Mouse (Mus musculus): ENCODE measurements at regions not wholly inside any gene's neighbourhood (a gene's known extent, or its start where the extent isn't known, plus 50 kb on each side); places are given as distances from the start of the nearest gene placed in this dataset.

GRCm38 (mm10) chr8:92427801-92428200 lies 70.4 kb downstream of the Irx5 start:
- intact Hi-C loops (cut with DNase I) = no loop called here
- no peak for DNase-seq (ENCODE audit: low spot score)

GRCm38 (mm10) chr8:92437075-92437663 lies 79.7 kb downstream of the Irx5 start:
- intact Hi-C loops (cut with DNase I) = no loop called here
- DNase-seq (ENCODE audit: low spot score) = no peak

- intact Hi-C loops (cut with DNase I) = no loop called here
- no peak for DNase-seq (ENCODE audit: low spot score)
Observed at GRCm38 (mm10) chr8:92438294-92438693, 80.9 kb downstream of the Irx5 start.

GRCm38 (mm10) chr8:92439713-92440436 lies 82.5 kb downstream of the Irx5 start:
- intact Hi-C loops (cut with DNase I) = no loop called here
- DNase-seq (ENCODE audit: low spot score) = no peak

GRCm38 (mm10) chr8:92442086-92442485 lies 84.7 kb downstream of the Irx5 start:
- no peak for DNase-seq (ENCODE audit: low spot score)
- intact Hi-C loops (cut with DNase I) = no loop called here

- intact Hi-C loops (cut with DNase I) = no loop called here
- DNase-seq (ENCODE audit: low spot score) = no peak
Observed at GRCm38 (mm10) chr8:92459291-92459690, 101.9 kb downstream of the Irx5 start.

GRCm38 (mm10) chr8:92460129-92460953 lies 102.9 kb downstream of the Irx5 start:
- DNase-seq (ENCODE audit: low spot score) = no peak
- intact Hi-C loops (cut with DNase I) = no loop called here

GRCm38 (mm10) chr8:92469141-92470000 lies 111.9 kb downstream of the Irx5 start:
- intact Hi-C loops (cut with DNase I) = no loop called here
- DNase-seq (ENCODE audit: low spot score) = no peak

- intact Hi-C loops (cut with DNase I) = no loop called here
Observed at GRCm38 (mm10) chr8:92472257-92472656, 114.8 kb downstream of the Irx5 start.

GRCm38 (mm10) chr8:92472817-92473216 lies 115.4 kb downstream of the Irx5 start:
- DNase-seq (ENCODE audit: low spot score) = no peak
- intact Hi-C loops (cut with DNase I) = no loop called here

More at GRCm38 (mm10) chr8:92472257-92472656, 114.8 kb downstream of the Irx5 start:
- DNase-seq (ENCODE audit: low spot score) = no peak

- intact Hi-C loops (cut with DNase I) = no loop called here
- no peak for DNase-seq (ENCODE audit: low spot score)
Observed at GRCm38 (mm10) chr8:92482393-92482792, 125.0 kb downstream of the Irx5 start.

GRCm38 (mm10) chr8:92483055-92483765 lies 125.8 kb downstream of the Irx5 start:
- intact Hi-C loops (cut with DNase I) = no loop called here
- DNase-seq (ENCODE audit: low spot score) = no peak

GRCm38 (mm10) chr8:92488526-92489159 lies 131.2 kb downstream of the Irx5 start:
- no peak for DNase-seq (ENCODE audit: low spot score)
- intact Hi-C loops (cut with DNase I) = no loop called here

GRCm38 (mm10) chr8:92491533-92491932 lies 134.1 kb downstream of the Irx5 start:
- no peak for DNase-seq (ENCODE audit: low spot score)
- intact Hi-C loops (cut with DNase I) = no loop called here

- DNase-seq (ENCODE audit: low spot score) = peak; percentile 20
- intact Hi-C loops (cut with DNase I) = loop anchor here (2.0 kb wide), 1 partner anchor 227 kb away; no protein-coding TSS in a partner anchor
Observed at GRCm38 (mm10) chr8:92493403-92493802, 136.0 kb downstream of the Irx5 start.

GRCm38 (mm10) chr8:92505552-92506281 lies 148.3 kb downstream of the Irx5 start:
- intact Hi-C loops (cut with DNase I) = no loop called here
- no peak for DNase-seq (ENCODE audit: low spot score)

GRCm38 (mm10) chr8:92506436-92506835 lies 149.0 kb downstream of the Irx5 start:
- DNase-seq (ENCODE audit: low spot score) = no peak
- intact Hi-C loops (cut with DNase I) = no loop called here

- no peak for DNase-seq (ENCODE audit: low spot score)
- intact Hi-C loops (cut with DNase I) = no loop called here
Observed at GRCm38 (mm10) chr8:92506906-92507305, 149.5 kb downstream of the Irx5 start.
